Mouse (Mus musculus): ENCODE results near the gene Olfr364-ps1.

Olfr364-ps1 gene

DNA sequence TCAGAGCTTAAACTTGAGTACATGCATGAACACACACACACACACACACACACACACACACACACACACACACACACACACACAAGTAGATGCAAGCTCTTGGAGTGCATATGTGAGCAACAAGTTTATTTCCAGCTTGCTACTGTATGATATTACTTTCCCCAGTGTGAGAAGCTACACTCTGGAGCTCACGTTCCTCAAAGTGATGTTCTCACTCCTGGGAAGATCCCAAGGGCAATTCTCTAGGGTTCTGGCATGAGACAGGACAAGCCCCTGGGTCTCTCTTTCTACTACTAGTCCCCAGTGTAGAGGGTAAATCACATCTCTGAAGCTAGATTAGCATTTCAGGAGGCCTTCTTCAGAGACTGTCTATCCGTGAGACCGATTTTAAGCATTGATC is at the start of gene Olfr364-ps1:
TSS of gene Olfr364-ps1 (plus strand) at position 301 of the 400 bp plus-strand sequence.
- DNase-seq (ENCODE audit: low spot score): no peak

DNA sequence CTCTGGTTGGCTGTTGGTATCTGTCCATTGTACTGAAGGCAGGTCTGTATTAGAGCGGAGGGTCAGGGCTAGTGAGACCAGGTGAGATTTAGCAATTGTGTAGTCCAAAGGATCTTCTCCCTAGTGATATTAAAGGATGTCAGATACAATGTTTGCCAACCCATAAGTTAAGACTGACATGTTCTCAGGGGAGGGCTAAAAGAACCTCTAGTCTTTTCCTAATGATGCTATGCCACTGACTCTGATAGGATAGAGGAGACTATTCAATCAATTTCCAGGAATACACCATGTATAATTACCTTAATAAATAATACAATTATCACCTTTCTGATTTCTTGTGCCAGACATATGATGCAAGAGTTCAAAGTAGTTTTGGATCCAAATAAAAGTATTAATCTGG is 21.3 kb upstream of the Olfr364-ps1 start, which contains the start of gene Olfr362:
TSS of gene Olfr362 (minus strand) at position 101 of the 400 bp plus-strand sequence.
- DNase-seq (ENCODE audit: low spot score): no peak

DNA sequence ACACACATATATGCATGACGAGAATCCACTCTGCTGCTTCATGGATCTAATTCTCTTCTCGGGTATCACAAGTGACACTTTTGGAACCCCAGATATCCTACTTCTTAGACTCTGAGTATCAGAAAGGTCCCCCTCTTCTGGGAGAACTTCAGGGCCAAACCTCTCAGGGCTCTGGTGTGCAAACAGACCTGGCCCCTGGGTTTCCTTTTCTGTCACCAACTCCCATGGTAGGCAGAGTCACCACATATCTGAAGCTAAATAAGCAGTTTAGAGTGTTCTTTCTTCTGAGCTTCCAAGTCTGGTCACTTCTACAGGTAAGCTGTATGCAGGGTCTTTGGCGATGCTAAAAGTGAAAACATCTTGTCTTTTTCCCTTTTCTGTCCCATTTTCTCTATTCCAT is 48.8 kb downstream of the Olfr364-ps1 start, which contains the start of gene Olfr365:
TSS of gene Olfr365 (plus strand) at position 301 of the 400 bp plus-strand sequence.
- DNase-seq (ENCODE audit: low spot score): no peak

Measured in spleen, adult 12 weeks (tissue).